Mouse (Mus musculus): ENCODE results near the gene Slit2. TPM values are rescaled to one million over a fixed set of nuclear protein-coding genes. Genes with fewer than 3 reads are reported as not detected.
"Not testable (repeated sequence)": the region's sequence is repeated elsewhere in the genome, so short reads cannot be mapped to it uniquely, and the experiment has no call there.

Gene Slit2
- polyA plus RNA-seq, 2 experiments from 2014 or later = 0.85 TPM; not detected in 1

- ATAC-seq = no peak
Observed at GRCm38 (mm10) chr5:48235270-48235669, 252.3 kb downstream of the Slit2 start.

DNA sequence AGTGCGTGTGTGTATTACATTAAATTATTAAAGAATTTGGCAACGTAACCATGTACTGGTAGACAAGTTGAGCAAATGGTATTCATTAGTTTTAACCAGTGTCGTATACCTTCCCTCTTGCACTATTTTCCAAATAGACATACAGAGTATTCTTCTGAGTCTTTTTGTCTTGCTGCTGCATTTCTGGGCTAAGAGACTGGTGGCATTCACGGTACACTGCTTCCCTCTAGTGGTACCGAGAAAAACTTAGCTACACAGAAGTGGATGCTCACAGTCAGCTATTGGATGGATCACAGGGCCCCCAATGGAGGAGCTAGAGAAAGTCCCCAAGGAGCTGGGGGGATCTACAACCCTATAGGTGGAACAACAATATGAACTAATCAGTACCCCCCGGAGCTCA, 257.8 kb downstream of the Slit2 start:
- not testable (repeated sequence) for ATAC-seq

GRCm38 (mm10) chr5:48248327-48248726, 265.4 kb downstream of the Slit2 start:
- ATAC-seq = no peak

GRCm38 (mm10) chr5:48277561-48277960, 294.6 kb downstream of the Slit2 start:
- ATAC-seq = no peak

- ATAC-seq = no peak
Observed at GRCm38 (mm10) chr5:48301186-48301585, 318.2 kb downstream of the Slit2 start.

GRCm38 (mm10) chr5:48315057-48315602, 332.2 kb downstream of the Slit2 start:
- ATAC-seq = no peak

DNA sequence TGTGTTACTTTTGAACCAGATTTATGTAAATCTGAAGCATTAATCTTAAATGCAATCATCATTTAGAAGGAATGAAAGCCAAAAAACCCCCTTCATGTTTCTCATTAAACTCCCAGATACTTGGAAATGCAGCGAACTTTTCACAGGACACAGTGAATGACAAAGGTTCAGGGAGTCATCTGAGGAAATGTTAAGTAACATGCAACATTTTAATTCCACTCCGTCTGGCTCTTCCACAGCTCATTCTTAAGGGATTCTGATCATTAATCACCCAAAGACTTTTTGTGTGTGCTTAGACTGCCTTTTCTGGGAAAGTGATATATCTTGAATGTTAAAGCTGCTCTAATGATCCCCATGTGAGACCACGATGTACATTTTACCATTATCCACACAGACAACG, 337.7 kb downstream of the Slit2 start:
- ATAC-seq = no peak

- ATAC-seq = no peak
Observed at GRCm38 (mm10) chr5:48326221-48326620, 343.3 kb downstream of the Slit2 start.

- no peak for ATAC-seq
Observed at GRCm38 (mm10) chr5:48327652-48328051, 344.7 kb downstream of the Slit2 start, which contains the start of gene 5730480H06Rik. Gene 5730480H06Rik, plus strand, starts transcription at chr5:48327952.

GRCm38 (mm10) chr5:48329751-48330150, 346.8 kb downstream of the Slit2 start:
- ATAC-seq = no peak

GRCm38 (mm10) chr5:48330817-48331216, 347.9 kb downstream of the Slit2 start:
- no peak for ATAC-seq

DNA sequence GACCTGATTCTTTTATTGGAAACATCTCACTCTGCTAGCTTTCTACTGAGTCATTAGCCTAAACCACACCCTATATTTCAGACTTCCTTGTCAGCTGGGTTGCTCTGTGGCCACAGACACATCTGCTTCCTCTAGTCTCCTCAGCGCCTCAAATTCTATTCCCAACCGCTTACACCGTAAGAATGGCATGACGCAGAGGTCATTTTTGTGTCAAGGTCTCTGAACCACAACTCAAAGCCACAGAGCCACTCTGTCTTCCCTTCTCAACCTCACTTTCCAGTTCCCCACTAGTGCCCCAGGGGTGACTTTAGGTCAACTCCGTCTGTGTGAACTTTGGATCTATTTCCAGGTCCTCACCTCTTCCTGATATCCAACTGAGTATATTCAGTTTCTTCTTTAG, 348.5 kb downstream of the Slit2 start:
- no peak for ATAC-seq

- no peak for ATAC-seq
Observed at GRCm38 (mm10) chr5:48333407-48333806, 350.5 kb downstream of the Slit2 start.

DNA sequence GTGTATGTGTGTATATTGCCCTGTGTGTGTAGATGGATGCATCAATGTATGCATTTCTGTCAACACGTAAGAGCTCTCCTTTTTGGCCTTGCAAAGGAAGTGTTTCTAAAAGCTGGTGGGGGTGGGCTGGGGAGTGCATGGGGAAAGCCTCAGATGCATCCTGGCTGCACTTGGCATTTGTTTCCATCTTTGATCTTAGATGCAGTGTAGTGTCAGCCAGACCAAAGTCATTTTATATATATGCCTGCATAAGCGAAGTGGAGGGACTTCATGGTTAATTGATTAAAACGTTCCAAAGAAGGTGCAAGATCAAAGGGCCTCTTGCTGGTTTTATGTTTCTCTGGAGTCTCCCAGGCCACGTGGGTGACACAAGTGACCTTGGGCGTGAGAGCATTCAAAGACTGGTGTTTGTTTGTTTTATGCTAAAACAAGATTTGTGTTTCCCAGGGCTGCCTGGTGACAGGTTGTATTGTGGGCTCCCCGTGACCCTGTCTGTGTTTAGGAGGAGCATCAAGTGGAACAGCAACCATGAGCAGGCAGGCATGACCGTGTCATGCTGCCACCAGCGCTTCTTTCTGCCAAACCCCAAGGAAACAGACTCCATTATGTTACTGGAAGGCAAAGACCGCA, 351.1 kb downstream of the Slit2 start:
- ATAC-seq = no peak

- no peak for ATAC-seq
Observed at GRCm38 (mm10) chr5:48340808-48341433, 358.0 kb downstream of the Slit2 start.

- no peak for ATAC-seq
Observed at GRCm38 (mm10) chr5:48345095-48345982, 362.4 kb downstream of the Slit2 start.

DNA sequence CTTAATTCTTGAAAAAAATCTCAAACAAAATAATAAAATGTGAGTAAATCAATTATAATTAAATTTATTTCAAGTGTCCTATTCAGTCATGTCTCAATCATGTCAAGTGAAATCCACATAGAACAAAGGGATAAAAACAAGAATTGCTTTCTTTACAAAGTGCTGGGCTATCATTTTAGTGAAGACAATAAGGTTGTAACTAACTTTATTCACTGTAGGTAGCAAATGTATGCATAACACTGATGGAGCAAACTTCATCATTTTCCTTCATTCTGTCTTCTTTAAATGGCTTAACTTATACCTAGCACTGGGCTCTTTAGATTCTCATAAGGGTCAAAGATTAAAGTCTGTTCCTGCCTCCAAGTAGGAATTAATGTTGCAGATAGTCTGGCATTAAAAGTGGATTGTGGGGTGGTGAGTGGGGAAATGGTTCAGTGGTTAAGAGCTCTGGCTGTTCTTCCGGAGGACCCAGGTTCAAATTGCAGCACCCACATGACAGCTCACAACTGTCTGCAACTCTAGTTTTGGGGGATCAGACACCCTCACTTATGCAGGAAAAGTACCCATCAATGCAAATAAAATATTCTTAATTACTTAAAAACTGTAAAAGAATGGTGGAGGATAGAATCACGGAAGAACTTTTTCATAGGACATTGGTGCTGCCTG, 363.2 kb downstream of the Slit2 start:
- ATAC-seq = no peak

- peak; percentile 46 for ATAC-seq
Observed at GRCm38 (mm10) chr5:48349309-48349708, 366.4 kb downstream of the Slit2 start.

Data from activated CD4-positive, CD25-positive, alpha-beta regulatory T cell, adult 4 months (primary cell).